Mouse (Mus musculus) layer of hippocampus, adult 11-12 months (tissue): ENCODE results near the gene Best3.

Source experiments
- DNase-seq: peaks from one replicate; pipeline ENCODE4 v3.0.0; 2022; ENCODE audit warnings: low spot score

The Best3 gene

GRCm38 (mm10) chr10:116986264-116987082, at the start of gene Best3:
TSS of gene Best3 (plus strand) at chr10:116986314.
- no peak for DNase-seq

GRCm38 (mm10) chr10:116943025-116943424, 43.1 kb upstream of the Best3 start:
- DNase-seq = no peak

- no peak for DNase-seq
Observed at GRCm38 (mm10) chr10:116944144-116944543, 42.0 kb upstream of the Best3 start.

GRCm38 (mm10) chr10:116944940-116945339, 41.2 kb upstream of the Best3 start:
- no peak for DNase-seq

GRCm38 (mm10) chr10:116948414-116948813, 37.7 kb upstream of the Best3 start:
- no peak for DNase-seq

- DNase-seq = peak; percentile 15
Observed at GRCm38 (mm10) chr10:116949111-116950008, 36.8 kb upstream of the Best3 start.

GRCm38 (mm10) chr10:116950009-116950769, 35.9 kb upstream of the Best3 start, which contains the start of gene Rab3ip:
TSS of gene Rab3ip (minus strand) at chr10:116950769.
- peak; percentile 89 for DNase-seq

- DNase-seq = no peak
Observed at GRCm38 (mm10) chr10:116950886-116951285, 35.2 kb upstream of the Best3 start.

GRCm38 (mm10) chr10:116955191-116955590, 30.9 kb upstream of the Best3 start:
- DNase-seq = no peak

GRCm38 (mm10) chr10:116956483-116957158, 29.5 kb upstream of the Best3 start:
- no peak for DNase-seq

- no peak for DNase-seq
Observed at GRCm38 (mm10) chr10:116957867-116958551, 28.1 kb upstream of the Best3 start.

- no peak for DNase-seq
Observed at GRCm38 (mm10) chr10:116962152-116962551, 24.0 kb upstream of the Best3 start.

- no peak for DNase-seq
Observed at GRCm38 (mm10) chr10:116962803-116963202, 23.3 kb upstream of the Best3 start.

- no peak for DNase-seq
Observed at GRCm38 (mm10) chr10:116964084-116964483, 22.0 kb upstream of the Best3 start.

- DNase-seq = no peak
Observed at GRCm38 (mm10) chr10:116964571-116964970, 21.5 kb upstream of the Best3 start.

GRCm38 (mm10) chr10:116965297-116965696, 20.8 kb upstream of the Best3 start:
- DNase-seq = no peak

GRCm38 (mm10) chr10:116966065-116966464, 20.0 kb upstream of the Best3 start:
- no peak for DNase-seq

GRCm38 (mm10) chr10:116968741-116969140, 17.4 kb upstream of the Best3 start:
- no peak for DNase-seq

GRCm38 (mm10) chr10:116972509-116972908, 13.6 kb upstream of the Best3 start, which contains the start of gene Gm10271:
TSS of gene Gm10271 (minus strand) at chr10:116972609.
- no peak for DNase-seq

- no peak for DNase-seq
Observed at GRCm38 (mm10) chr10:116977455-116977854, 8.7 kb upstream of the Best3 start.

- no peak for DNase-seq
Observed at GRCm38 (mm10) chr10:116977858-116978257, 8.3 kb upstream of the Best3 start.
